Mouse (Mus musculus) C2C12 (cell line): ENCODE measurements around the gene Peg10. TPM values are rescaled to one million over a fixed set of nuclear protein-coding genes. Genes with fewer than 3 reads are reported as not detected.
"Not testable (repeated sequence)": the region's sequence is repeated elsewhere in the genome, so short reads cannot be mapped to it uniquely, and the experiment has no call there.

Experiments used
- H3K27me3 ChIP-seq: one replicate; pipeline ENCODE4 v1.6.1; 2011; ENCODE audit not compliant: control insufficient read depth, insufficient read depth, insufficient read length
- H3K36me3 ChIP-seq: one replicate; pipeline ENCODE4 v1.6.1; 2011; ENCODE audit not compliant: control insufficient read depth, insufficient read depth
- H3K4me3 ChIP-seq: one replicate; pipeline ENCODE4 v1.5.1; 2011; ENCODE audit warnings: mild to moderate bottlenecking, control low read depth; ENCODE audit not compliant: poor library complexity, insufficient read depth, severe bottlenecking
- H3K79me2 ChIP-seq: one replicate; pipeline ENCODE4 v1.6.1; 2011; ENCODE audit not compliant: control insufficient read depth, insufficient read depth
- H3K79me3 ChIP-seq: one replicate; pipeline ENCODE4 v1.6.1; 2011; ENCODE audit warnings: low read depth, control low read depth
- H3ac ChIP-seq: one replicate; pipeline ENCODE3; 2011; ENCODE audit warnings: low read depth; ENCODE audit not compliant: control insufficient read depth, insufficient read length
- CEBPB ChIP-seq: IDR thresholded peaks from one replicate; pipeline ENCODE4 v1.6.1; 2011; ENCODE audit warnings: low read depth, mild to moderate bottlenecking, control low read depth, moderate library complexity
- CTCF ChIP-seq: IDR thresholded peaks from one replicate; pipeline ENCODE4 v1.5.1; 2011; ENCODE audit not compliant: control insufficient read depth, insufficient read depth, insufficient read length
- FOSL1 ChIP-seq: IDR thresholded peaks from one replicate; pipeline ENCODE4 v1.8.0; 2011; ENCODE audit warnings: mild to moderate bottlenecking, low read length; ENCODE audit not compliant: poor library complexity, insufficient read depth, severe bottlenecking
- MAX ChIP-seq: IDR thresholded peaks from one replicate; pipeline ENCODE4 v1.6.1; 2011; ENCODE audit warnings: mild to moderate bottlenecking, control low read depth
- MYOD1 ChIP-seq: IDR thresholded peaks from one replicate; pipeline ENCODE4 v1.6.1; 2011; ENCODE audit warnings: low read depth; ENCODE audit not compliant: control insufficient read depth, insufficient read length
- MYOG ChIP-seq: IDR thresholded peaks from one replicate; pipeline ENCODE4 v1.6.1; 2011; ENCODE audit not compliant: control insufficient read depth, insufficient read length; ENCODE audit errors: extremely low read depth
- USF1 ChIP-seq: IDR thresholded peaks from one replicate; pipeline ENCODE4 v1.6.1; 2011; ENCODE audit warnings: low read depth, mild to moderate bottlenecking, control low read depth, moderate library complexity
- polyA plus RNA-seq: library from polyadenylated mRNA; unstranded; fragments of >200 nt; fragmentation: generic; extraction: Trizol; gene quantifications from one replicate; pipeline ENCODE4 v1.2.1, GENCODE M21; 2012; ENCODE audit warnings: missing spikeins

Gene Peg10
- polyA plus RNA-seq, 1 experiment = 9.8 TPM

DNA sequence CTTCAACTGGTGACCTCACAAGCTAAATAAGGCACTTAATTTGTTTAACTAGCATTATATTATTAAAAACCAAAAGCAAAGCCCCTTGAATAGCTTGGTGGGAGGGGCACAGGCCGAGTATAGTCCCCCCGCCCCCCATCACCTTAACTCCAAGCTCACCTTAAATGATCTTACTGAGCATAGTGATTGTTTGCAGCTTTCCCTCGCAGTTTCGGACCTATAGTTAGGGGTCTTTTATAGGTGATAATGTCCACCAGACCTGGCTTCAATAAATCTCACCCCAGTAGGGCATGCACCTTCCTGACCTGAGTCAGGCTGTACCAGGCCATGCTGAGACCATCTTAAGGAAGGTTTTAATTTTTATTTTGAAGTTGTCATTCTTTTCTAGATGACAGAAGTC is 4.2 kb downstream of the Peg10 start:
- no peaks in the 10 kb centered on the region for H3K27me3 ChIP-seq
- H3K79me3 ChIP-seq = no peaks in the 10 kb centered on the region
- H3K79me2 ChIP-seq = no peaks in the 10 kb centered on the region
- H3K4me3 ChIP-seq = no peak overlapping the region
- H3K36me3 ChIP-seq = no peaks in the 10 kb centered on the region
- TF ChIP-seq MYOG (no peak), MYOD1 (no peak), FOSL1 (no peak), CEBPB (no peak), CTCF (no peak), USF1 (no peak), MAX (no peak)
- H3ac ChIP-seq = no peak overlapping the region

DNA sequence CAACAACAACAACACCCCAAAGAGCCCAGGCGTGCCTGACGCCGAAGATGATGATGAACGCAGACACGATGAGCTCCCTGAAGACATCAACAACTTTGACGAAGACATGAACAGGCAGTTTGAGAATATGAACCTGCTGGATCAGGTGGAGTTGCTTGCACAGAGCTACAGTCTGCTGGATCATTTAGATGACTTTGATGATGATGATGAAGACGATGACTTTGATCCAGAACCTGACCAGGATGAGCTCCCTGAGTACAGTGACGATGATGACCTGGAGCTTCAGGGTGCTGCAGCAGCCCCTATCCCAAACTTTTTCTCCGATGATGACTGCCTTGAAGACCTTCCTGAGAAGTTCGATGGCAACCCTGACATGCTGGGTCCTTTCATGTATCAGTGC is 7.2 kb downstream of the Peg10 start:
- no peaks in the 10 kb centered on the region for H3K27me3 ChIP-seq
- no peak overlapping the region for H3K4me3 ChIP-seq
- no peak overlapping the region for H3ac ChIP-seq
- H3K79me3 ChIP-seq = no peaks in the 10 kb centered on the region
- no peak for TF ChIP-seq CTCF
- no peak for TF ChIP-seq USF1
- no peak for TF ChIP-seq MYOD1
- no peak for TF ChIP-seq MAX
- no peak for TF ChIP-seq CEBPB
- TF ChIP-seq MYOG = no peak
- no peak for TF ChIP-seq FOSL1
- H3K79me2 ChIP-seq = no peaks in the 10 kb centered on the region
- H3K36me3 ChIP-seq = no peaks in the 10 kb centered on the region

DNA sequence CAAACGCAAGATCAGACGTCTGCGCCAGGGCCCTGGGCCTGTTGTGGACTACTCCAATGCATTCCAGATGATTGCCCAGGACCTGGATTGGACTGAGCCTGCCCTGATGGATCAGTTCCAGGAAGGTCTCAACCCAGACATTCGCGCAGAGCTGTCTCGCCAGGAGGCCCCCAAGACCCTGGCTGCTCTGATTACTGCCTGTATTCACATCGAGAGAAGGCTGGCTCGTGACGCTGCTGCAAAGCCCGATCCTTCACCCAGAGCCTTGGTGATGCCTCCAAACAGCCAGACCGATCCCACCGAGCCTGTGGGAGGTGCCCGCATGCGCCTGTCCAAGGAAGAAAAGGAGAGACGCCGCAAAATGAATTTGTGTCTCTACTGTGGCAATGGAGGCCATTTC is 7.8 kb downstream of the Peg10 start:
- H3K79me2 ChIP-seq = no peaks in the 10 kb centered on the region
- H3K36me3 ChIP-seq = no peaks in the 10 kb centered on the region
- TF ChIP-seq USF1 (no peak), MYOD1 (no peak), CEBPB (no peak), FOSL1 (no peak), MYOG (no peak), CTCF (no peak), MAX (no peak)
- no peak overlapping the region for H3ac ChIP-seq
- H3K27me3 ChIP-seq = no peaks in the 10 kb centered on the region
- no peaks in the 10 kb centered on the region for H3K79me3 ChIP-seq
- H3K4me3 ChIP-seq = no peak overlapping the region

DNA sequence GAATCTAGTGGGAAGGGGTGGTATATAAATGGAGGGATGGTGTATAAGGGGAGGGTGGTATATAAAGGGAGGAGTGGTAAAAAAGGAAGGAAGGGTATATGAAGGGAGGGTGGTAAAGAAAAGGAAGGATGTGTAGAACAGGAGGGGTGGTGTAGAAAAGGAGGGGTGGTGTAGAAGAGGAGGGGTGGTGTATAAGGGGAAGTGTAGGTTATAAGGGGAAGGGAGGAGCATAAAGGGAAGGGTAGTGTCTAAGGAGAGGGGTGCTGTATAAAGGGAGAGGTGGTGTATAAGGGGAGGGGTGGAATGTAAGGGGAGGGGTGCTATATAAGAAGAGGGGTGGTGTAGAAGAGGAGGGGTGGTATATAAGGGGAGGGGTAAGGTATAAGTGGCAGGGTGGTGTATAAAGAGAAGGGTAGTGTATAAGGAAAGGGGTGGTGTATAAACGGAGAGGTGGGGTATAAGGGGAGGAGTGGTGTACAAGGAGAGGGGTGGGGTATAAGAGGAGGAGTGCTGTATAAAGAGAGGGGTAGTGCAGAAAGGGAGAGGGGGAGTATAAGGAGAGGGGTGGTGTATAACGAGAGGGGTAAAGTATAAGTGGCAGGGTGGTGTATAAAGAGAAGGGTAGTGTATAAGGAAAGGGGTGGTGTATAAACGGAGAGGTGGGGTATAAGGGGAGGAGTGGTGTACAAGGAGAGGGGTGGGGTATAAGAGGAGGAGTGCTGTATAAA is 14.5 kb downstream of the Peg10 start:
- not testable (repeated sequence) for H3K79me2 ChIP-seq, H3K27me3 ChIP-seq, H3K4me3 ChIP-seq, H3ac ChIP-seq, H3K36me3 ChIP-seq, H3K79me3 ChIP-seq

DNA sequence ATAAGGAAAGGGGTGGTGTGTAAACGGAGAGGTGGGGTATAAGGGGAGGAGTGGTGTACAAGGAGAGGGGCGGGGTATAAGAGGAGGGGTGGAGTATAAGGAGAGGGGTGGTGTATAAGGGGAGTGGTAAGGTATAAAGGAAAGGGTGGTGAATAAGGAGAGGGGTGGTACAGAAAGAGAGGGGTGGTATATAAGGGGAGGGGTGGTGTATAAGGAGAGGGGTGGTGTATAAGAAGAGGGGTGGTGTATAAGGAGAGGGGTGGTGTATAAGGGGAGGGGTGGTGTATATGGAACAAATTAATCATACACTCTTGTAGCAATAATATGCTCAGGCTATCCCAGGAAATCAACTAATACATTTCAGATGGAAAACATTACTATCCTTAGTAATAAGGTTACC is 15.1 kb downstream of the Peg10 start:
- Histone ChIP-seq H3K4me3 (no peak overlapping the region), H3K79me2 (no peaks in the 10 kb centered on the region), H3ac (no peak overlapping the region), H3K36me3 (no peaks in the 10 kb centered on the region), H3K79me3 (no peaks in the 10 kb centered on the region), H3K27me3 (no peaks in the 10 kb centered on the region)
- TF ChIP-seq MAX = no peak
- no peak for TF ChIP-seq CEBPB
- TF ChIP-seq CTCF = no peak
- TF ChIP-seq MYOD1 = no peak
- no peak for TF ChIP-seq FOSL1
- no peak for TF ChIP-seq MYOG
- no peak for TF ChIP-seq USF1

DNA sequence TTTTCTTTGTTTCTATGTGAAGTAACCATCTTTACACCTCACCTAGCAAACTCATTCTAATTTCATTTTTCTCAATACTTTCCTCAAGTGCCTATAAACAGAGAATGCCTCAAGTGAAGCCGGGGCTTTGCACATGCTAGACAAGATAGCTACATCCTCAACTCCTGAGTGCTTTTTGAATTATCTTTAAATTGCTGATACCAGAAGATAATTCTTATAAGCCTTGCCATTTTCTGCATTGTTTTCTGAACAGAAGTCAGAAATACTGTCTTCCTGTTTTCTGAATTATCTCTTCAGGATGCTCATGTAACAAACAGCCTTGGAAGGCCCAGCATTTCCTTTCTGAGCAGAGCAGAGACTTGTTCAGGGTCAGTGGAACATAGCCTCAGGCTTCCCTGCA is 49.2 kb downstream of the Peg10 start:
- no peaks in the 10 kb centered on the region for H3K27me3 ChIP-seq
- H3K36me3 ChIP-seq = no peaks in the 10 kb centered on the region
- H3K79me3 ChIP-seq = no peaks in the 10 kb centered on the region
- H3K79me2 ChIP-seq = no peaks in the 10 kb centered on the region
- H3ac ChIP-seq = no peak overlapping the region
- TF ChIP-seq MAX (no peak), MYOD1 (no peak), CEBPB (no peak), CTCF (no peak)
- H3K4me3 ChIP-seq = no peak overlapping the region

DNA sequence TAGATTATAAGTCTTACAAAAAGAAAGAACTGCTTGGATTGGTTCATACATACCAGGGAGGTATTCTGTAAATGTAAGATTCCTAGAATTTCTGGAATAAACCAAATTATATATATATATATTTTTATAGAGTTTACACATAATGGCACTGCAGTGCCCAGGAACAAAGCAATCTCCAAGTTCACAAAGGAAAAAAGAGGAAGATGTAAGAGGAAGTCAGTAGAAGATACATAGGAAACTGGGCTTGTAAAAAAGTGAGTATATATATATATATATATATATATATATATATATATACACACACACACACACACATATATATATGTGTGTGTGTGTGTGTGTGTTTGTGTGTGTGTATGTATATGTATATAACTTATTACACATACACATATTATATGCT is 50.2 kb downstream of the Peg10 start:
- not testable (repeated sequence) for H3K27me3 ChIP-seq, H3K4me3 ChIP-seq, H3K36me3 ChIP-seq, H3ac ChIP-seq, H3K79me3 ChIP-seq, H3K79me2 ChIP-seq
